Mouse (Mus musculus) kidney, postnatal 10 days (tissue): ENCODE results near the gene Wdr81.
A peak's percentile ranks its signal among the peaks of the same experiment; 100 is the strongest.

ENCODE experiments used
- DNase-seq: peaks from one replicate; pipeline ENCODE4 v3.0.0; 2021; ENCODE audit warnings: mixed read lengths

Gene Wdr81

DNA sequence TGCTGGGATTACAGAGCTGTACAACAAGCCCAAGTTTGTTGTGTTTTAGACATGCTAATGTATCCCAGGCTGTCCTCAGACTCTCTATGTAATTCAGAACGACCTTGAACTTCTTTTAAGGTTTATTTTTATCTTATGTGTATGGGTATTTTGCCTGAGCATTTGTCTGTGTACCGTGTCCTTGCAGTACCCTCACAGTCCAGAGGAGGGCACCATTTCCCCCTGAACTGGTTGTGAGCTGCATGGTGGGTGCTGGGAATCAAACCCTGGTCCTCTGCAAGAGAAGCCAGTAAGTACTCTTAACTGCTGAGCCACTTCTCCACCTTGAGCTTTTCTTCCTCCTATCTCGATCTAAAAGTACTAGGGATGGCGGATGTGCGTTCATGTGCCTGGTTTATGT is 20.4 kb downstream of the Wdr81 start:
- DNase-seq, result no peak

DNA sequence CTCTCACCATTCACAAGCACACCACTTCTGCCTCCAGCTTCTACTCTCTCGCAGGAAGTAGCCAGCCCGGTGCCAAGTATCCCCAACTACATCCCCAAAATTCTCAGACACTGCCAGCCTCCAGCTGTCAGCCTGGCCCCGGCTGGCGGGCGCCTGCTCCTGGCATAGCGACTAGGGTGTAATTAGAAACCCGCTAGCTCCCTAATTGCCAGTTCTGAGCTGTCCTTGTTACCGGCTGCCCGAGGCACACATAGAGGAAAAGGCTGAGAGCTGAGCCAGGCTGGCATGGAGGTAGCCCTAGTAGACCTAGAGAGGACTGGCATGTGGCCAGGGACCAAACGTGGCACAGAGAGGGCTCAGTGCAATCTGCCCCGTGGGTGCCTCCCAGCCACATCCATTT is 23.2 kb downstream of the Wdr81 start:
- no peak for DNase-seq

DNA sequence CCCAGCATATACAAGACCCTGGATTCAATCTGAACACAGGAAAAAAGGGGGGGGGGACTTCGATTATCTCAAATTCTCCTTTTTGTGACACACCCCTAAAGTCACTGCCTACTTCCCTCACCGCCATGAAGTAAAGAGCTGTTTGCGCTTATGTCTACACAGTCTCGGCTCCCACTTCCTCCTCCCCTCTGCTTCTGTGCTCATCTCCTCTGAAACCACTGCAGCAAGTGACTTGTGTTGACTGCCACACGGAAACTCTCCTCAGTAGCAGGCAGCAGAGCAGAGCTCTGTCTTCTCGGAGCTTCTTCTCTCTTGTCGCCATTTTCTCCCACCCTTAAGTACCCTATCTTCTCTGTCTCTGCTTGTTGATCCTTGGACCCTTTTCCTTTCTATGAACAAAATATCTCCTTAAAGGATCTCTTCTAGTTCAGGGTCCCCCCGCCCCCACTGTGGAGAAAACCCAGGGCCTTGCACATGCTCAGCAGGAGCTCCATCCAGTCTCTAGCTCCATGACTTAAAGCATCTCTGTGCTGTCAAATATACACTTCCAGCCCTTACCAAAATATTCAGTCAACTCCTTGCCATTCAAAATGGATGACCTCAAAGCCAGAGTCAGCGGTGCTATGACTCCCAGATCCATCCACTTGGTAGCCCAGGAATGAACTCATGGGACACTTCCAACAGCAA is 25.4 kb downstream of the Wdr81 start:
- no peak for DNase-seq

DNA sequence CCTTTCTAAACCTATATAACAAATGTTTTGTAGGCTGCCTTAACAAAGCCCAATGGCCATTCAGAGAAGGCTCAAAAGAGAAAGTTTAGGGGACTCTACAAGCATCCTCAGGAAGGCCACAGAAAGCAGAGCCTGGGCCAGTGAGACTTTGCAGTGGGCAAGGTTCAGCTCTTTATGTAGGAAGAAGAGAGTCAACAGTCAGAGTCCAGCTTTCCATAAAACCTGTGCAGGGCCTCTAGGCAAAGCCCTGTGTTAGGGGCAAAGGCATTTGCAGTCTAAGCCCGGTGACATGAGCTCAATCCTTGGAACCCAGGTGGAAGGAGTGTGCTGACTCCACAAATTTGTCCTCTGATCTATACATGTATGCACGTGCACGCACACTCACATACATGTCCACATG is 30.1 kb downstream of the Wdr81 start:
- no peak for DNase-seq

DNA sequence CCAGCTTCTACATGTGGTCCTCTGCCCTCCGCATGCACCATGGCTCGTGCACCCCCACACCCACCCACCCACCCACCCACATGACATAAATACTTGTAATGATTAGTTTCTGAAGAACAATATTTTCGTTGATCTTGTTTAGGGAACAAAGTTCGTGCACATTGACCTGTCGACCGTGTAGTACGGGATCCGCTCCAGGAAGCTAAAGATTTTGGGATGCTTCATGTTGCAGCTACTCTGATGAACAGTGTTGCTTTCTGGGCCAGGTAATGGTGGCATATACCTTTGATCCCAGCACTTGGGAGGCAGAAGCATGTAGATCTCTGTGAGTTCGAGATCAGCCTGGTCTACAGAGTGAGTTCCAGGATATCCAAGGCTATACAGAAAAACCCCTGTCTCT is 30.5 kb downstream of the Wdr81 start:
- DNase-seq, result no peak

DNA sequence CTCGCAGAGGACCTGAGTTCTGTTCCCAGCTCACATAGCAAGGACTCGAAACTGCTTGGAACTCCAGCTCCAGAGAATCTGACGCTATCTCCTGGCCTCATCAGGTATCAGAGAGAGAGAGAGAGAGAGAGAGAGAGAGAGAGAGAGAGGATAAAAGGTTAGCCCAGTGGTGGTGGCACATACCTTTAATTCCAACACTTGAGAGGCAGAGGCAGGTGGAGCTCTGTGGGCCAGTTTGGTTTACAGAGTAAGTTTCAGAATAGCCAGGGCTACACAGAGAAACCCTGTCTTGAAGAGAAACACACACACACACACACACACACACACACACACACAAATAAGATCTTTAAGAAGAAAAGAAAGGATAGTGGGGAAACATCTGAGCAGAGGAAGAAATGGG is 31.4 kb downstream of the Wdr81 start:
- no peak for DNase-seq

DNA sequence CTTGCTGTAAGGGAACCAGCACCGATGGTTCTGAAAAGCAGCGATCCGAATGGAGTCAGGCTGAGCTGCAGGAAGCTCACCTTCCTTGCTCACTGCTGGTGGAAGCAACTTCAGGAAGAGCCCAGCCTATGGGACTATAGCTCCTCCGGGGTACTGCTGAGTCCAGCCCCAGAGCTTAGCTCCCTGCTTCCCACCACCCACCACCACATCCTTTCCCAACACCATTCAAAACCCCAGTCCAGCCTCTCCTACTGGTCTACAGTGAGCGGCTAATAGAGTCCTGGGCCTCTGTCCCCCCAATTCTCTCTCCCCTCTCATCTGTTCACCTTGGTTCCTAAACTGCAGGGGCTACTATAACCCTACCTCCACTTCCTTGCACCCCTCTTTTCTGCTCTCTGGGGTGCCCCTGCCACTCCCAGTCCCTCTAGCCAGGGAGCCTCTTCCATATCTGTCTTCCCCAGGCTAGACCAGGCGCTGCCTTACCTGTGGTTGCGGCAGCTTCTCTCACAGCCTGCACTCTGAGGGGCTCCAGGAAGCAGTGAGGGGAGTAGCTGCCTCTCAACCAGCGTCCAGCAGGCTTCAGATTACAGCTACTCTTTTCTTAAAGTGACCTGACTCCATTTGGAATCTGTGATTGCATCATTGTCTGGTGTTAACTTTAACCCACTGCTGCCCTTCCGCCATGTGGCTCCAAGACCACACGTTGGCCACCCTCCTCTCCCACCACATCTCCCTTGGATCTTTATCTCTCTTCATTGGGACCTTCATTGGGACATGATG is 32.3 kb downstream of the Wdr81 start, which contains the start of gene Serpinf1:
Gene Serpinf1, minus strand, starts transcription at position 689 of the 780 bp plus-strand sequence.
- DNase-seq, result no peak

DNA sequence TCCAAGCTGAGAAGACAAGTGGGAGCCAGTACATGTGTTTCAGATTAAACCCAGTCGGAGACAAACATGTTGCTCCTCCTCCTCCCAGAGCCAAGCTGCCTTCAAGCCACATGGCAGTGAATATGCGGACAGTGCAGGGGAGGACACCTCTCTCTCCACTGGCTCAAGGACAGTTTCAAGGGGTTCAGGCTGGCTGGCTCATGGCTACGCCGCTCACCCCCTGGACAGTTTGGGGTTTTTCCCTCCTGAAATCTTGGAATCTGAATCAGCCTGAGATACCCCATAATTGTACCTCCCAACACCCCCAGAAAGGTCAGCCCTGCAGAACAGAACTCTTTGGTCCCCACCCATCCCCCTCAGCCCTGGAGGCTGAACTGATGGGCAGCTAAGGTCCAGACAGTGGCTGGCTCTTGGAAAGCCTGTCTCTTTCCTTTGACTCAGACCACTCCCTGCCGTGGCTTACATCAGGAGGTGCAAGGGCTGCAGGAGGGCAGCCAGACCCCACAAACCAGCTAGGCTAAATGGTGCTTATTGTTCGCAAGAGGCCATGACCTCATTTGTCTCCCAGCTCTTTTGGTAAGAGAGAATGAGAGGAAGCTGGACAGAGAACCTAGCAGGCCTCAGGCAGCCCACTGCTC is 33.0 kb downstream of the Wdr81 start:
- no peak for DNase-seq

DNA sequence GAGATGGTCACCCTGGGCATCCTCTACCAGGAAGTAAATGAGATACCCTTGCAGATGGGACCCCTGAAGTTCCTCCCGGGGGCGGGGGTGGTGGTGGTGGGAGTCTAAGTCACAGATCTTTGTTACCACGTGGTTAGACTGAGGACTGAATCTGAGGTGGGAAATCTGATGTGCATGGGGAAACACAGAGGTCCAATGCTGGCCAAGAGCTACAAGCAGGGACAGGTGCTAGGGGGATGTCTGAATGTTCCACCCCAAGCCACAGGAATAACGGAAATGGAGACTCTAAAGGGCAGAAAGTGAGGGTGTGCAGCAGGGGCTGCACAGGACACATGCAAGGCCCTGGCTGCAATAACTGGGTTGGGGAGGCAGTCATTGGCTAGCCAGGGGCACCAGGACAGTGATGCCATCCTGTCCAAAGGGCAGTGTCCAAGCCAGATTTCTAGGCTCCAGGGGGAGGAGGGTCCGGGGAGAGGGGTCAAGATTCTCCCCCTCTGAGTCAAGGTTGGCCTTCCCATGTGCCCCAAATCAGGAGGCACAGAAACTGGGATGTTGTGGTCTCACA is 33.6 kb downstream of the Wdr81 start:
- DNase-seq, result no peak

DNA sequence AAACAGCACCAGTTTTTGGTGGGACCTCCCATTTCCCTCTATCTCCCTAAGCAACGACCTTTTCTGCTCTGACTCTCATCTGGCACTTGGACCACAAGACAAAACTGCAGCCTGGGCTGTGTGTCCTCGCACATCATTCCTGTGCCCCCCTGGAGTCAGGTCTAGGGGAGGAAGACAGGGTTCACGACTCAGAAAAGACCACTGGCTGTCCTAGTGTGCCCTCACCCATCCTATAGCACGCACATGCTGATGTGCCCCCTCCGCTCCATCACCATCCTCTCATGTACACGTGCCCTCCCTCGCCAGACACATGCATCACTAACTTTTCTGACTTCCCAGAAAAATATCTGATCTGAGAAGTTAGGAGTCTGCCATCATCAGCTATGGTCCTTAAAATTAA is 34.5 kb downstream of the Wdr81 start:
- DNase-seq, result no peak

DNA sequence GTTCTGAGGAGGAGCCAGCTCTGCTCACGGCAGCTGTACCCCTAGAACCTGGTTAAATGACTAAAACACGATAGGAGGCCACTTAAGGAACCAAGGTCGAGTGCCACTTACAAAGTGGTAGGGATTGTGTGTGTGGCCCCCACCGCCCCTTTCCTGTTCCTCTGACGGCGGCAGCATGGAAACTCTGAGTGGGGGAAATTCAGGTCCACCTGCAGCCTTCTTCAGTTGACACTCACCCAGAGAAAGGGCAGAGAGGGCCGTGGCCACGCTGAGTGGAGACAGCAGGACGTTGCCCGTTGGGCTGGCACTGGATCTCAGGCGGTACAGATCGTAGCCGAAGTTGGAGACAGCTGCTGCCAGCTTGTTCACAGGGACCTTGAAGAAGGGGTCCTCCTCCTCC is 38.5 kb downstream of the Wdr81 start:
- DNase-seq, result no peak

DNA sequence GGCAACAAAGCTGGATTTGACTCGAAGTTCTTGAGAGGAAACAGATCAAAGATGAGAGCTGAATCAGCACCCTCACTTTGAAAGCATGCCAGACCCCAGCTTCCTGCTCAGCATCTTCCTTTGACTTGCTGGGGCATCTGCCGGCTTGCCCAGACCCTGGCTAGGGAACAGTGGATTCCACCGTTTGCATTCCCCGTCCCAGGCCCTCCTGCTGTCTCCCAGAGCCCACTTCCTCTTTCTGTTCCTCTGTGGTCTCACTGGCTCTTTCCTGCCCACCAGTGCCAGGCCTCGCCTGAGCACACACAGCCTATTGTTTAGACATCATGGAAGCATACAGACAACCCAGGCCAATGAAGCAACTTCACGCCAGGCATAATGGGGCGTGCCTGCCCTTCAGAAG is 39.4 kb downstream of the Wdr81 start:
- DNase-seq, result no peak

DNA sequence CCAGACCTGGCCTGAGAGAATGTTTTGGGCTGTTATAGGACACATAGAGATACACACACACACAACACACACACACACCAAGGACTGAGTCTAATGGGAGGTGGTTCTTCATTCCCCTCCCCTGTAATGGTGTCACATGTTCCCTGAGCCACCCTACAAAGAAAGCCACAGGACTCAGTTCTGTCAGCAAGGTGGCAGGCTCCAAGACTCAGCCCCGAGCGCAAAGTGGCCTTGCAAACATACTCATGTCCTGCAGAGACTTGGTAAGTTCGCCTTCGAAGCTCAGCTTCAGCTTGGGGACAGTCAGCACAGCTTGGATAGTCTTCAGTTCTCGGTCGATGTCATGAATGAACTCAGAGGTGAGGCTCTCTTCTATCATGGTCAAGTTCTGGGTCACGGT is 43.9 kb downstream of the Wdr81 start:
- no peak for DNase-seq

DNA sequence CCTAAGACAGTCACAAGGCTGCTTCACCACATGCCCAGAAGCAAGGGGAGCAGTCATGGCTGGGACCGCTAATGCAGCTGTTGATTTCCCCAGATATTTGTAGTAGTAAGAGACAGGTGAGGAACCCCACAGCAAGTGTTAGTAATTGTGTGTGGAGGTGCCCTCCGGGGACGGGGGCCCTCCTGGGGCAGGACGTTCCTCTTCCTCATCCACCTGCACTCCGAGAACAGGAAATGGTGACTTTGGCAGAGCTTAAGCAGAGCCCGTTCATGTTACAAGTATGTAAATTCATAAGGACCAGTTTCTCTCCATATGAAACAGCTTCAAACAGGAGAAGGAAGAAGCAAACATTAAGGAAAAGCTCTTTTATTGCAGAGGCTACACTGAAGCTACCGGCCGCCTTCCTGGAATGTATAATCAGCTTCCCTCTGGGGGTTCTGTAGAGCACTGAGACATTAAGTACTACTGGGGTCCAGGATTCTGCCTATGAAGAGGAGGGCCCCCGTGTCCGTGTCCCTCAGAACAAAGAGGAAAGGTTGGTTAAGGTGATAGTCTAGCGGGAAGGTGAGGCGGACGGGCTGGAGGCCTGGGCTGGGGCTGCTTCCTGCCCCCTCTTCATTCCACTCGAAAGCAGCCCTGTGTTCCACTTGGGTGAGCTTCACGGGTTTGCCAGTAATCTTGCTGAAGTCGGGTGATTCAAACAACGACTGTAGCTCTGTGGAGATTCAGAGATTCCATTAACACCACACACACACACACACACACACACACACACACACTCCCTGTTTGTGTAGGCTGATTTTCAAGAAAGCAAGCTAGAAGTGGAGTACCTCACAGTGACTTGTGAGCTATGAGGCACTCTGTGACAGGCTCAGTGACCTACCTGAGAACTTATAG is 44.6 kb downstream of the Wdr81 start:
- DNase-seq, result peak; percentile 64

DNA sequence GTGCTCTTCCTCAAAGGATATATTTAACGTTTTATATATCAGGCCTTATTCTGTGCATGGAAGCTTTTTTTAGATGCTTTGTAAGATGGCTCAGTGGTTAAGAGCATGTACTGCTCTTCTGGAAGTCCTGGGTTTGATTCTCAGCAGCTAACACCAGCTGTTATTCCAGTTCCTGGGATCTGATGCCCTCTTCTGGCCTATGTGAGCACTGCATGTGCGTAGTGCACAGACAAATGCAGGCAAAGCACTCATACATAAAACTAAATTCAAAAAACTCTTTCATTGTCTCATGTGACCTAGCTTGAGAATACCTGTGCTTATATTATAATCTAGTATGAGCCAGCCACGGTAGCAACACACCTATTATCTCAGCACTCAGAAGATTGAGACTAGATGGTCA is 47.7 kb downstream of the Wdr81 start:
- peak; percentile 68 for DNase-seq

DNA sequence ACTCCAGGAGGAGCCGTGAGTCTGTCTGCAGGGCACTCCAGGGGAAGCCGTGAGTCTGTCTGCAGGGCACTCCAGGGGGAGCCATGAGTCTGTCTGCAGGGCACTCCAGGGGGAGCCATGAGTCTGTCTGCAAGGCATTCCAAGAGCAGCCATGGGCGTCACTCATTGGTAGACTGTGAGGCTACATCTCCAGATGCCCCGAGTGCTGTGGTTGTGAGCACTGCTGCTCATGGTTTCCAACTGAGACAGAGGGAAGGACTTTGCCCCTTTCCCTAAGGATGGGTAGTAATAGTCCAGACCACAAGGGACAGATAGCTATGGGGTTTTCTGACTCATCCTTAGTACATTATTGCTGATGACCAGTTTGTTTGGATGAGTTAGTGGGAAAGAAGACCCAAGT is 48.4 kb downstream of the Wdr81 start:
- DNase-seq, result no peak

DNA sequence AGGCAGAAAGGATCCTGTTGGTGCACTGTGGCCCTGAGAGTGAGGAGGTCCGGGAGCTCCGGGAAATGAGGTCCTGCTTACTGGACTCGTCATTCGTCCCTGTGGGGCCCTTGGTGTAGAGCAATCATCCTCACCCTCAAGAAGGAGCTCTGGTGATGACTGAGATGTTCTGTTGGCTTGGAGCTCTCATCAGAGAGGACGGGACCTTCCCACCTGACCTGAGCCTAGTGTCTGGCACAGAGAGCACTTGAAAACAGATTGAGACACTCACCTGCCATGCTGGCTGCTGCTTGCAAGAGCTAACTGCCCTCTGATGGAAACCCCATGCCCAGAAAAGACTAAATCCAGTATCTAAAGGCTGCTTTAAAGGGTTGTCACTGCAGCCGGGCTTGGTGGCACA is 49.7 kb downstream of the Wdr81 start:
- DNase-seq, result no peak

DNA sequence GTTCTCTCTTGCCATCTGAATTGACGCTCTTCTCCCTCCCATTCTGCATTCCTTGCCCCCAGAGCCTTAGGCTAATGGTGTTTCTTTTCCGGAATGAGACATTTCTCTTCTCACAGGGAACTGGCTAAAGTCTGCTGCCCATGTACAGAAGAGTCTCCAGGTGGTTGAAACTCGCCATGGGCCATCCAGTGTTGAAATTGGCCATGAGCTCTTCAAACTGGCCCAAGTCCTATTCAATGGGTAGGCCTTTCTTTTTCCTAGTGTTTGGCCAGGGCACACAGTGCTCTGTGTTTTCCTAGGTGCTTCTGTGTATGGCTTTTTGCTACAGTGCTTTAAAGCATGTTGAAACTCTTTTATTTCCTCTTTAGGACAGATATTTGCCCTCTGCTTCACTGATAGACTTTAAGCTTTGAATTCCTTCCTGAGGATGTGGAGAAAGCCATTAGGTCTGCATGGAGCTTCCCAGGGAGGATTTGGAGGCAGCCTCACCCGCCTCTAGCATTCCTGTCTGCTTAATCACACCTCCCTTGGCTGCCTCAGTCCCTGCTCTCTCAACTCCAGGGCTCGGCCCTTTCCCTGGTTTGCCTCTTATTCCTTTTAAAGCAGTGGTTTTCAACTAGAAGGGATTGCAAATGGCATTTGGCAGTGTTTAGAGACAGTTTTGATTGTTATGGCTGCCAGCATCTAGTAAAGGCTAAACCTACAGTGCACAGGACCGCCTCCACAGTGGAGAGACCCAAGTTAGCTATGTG is 51.0 kb downstream of the Wdr81 start:
- DNase-seq, result peak; percentile 36

DNA sequence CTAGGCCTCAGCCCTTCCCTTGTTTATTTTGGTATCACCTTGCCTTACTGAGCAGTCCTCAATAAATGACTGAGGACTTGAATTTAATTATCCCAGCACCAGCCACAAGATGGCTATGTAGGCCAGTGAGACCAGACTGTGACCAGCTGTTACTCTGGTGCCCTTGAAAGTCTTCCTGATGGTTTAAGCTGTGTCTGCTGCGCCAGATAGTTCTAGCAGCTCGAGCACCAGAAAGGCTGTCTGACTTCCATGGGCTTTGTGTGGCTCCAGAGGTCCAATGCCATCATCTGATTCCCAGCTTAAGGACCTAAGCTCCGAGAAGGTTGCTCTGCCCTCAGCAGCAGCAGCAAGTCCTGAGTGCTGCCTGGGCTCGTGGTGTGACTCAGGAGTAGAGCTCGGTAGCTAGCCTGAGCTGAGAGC is 52.2 kb downstream of the Wdr81 start:
- DNase-seq, result peak; percentile 68

DNA sequence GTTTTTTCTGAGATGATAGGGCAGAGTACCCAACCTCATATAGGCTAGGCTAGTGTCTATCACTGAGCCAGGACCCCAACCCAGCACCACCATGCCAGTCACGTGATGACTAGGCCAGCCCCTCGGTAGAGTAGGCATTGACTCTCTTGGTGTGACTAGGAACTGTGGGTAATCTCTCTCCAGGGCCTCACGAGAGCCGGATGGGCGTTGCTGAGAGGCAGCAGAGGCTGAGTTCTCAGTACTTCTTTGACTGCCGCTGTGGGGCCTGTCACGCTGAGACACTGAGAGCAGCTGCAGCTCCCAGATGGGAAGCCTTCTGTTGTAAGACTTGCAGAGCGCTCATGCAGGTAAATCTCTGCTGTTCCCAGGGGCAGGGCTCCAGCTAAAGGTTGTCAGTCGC is 54.4 kb downstream of the Wdr81 start:
- DNase-seq, result no peak

DNA sequence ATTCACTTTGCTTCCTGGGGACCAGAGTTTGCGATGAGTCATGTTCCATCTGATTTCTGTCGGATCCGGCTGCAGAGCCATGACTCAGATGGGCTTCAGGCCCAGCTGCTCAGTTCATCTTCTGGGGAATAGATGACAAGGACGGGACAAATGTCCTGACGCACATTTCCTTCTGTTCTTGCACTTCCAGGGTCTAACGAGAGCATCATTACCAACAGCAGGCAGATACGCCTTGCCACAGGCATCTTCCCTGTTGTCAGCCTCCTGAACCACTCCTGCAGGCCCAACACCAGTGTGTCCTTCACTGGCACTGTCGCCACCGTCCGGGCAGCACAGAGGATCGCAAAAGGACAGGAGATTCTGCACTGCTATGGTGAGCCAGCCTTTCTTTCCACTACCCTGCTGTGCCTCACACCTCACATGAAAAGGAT is 55.1 kb downstream of the Wdr81 start:
- DNase-seq, result no peak

DNA sequence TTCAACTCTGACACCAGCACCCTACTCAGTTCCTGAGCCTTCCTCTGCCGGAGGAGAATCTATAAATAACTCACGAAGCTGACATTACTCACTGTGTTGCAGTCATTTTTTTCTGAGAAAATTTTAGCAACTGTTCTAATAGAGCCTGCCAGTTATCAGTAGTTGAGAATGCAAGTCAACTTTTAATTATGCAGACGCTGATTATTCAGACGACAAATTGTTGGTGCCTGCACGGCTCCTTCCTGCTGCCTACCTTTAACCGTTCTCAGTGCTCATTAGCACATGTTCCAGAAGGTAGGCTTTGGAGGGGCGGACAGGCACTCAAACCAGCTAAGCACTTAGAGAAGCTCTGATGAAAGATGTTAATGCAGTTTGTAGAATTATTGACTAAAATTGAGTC is 57.1 kb downstream of the Wdr81 start:
- no peak for DNase-seq
